Mouse (Mus musculus) kidney, postnatal 14 days (tissue): Measurements from ENCODE around the gene Grasp.

ENCODE experiments used
- DNase-seq: peaks from one replicate; pipeline ENCODE4 v3.0.0; 2022; ENCODE audit warnings: mixed read lengths

The Grasp gene

GRCm38 (mm10) chr15:101279430-101279999, 55.5 kb downstream of the Grasp start:
- DNase-seq = peak; percentile 34
